Mouse (Mus musculus): ENCODE measurements around the gene Als2. TPM values are rescaled to one million over a fixed set of nuclear protein-coding genes. Genes with fewer than 3 reads are reported as not detected.

Als2 gene
- polyA plus RNA-seq, 1 experiment: 5.4 TPM

Other genes with a start within 250 kb of the Als2 start
- gene C2cd6, start 142.3 kb downstream of the Als2 start, polyA plus RNA-seq (2012; ENCODE audit: insufficient read depth, insufficient read length, missing spikeins): not detected in 2 replicates
- 4.3 and 5.6 TPM in 2 replicates for gene Tmem237, start 116.8 kb downstream of the Als2 start, polyA plus RNA-seq (2012; ENCODE audit: insufficient read depth, insufficient read length, missing spikeins)
- gene Mpp4, start 73.8 kb downstream of the Als2 start, polyA plus RNA-seq (2012; ENCODE audit: insufficient read depth, insufficient read length, missing spikeins): 0.71 TPM in 1 of 2 replicates, not detected in the other
- not detected in 2 replicates for gene Cdk15, start 19.7 kb upstream of the Als2 start, polyA plus RNA-seq (2012; ENCODE audit: insufficient read depth, insufficient read length, missing spikeins)
- 6.4 and 6.6 TPM in 2 replicates for gene Fzd7, start 245.2 kb upstream of the Als2 start, polyA plus RNA-seq (2012; ENCODE audit: insufficient read depth, insufficient read length, missing spikeins)